Mouse (Mus musculus) cortical plate, adult 2 months (tissue): ENCODE data around the gene Polk.

Experiments
- CTCF ChIP-seq: fragments of 200-500 bp; IDR thresholded peaks from 2 replicates; pipeline ENCODE4 v1.5.1; 2011; ENCODE audit warnings: mild to moderate bottlenecking, control low read depth, low read length; ENCODE audit not compliant: insufficient read depth; ENCODE audit errors: extremely low read depth
- POLR2A ChIP-seq: fragments of 200-500 bp; IDR thresholded peaks from 2 replicates; pipeline ENCODE4 v1.6.1; 2011; ENCODE audit warnings: mild to moderate bottlenecking, low read length, control low read depth; ENCODE audit not compliant: insufficient read depth; ENCODE audit errors: extremely low read depth

GRCm38 (mm10) chr13:96529542-96529941 is 12.8 kb downstream of the Polk start:
- TF ChIP-seq CTCF: no peak
- no peak for TF ChIP-seq POLR2A
